29 mouse cellular contexts compared by ENCODE assay signal in genomic region chr2:101300106-101300505, GRCm38 (mm10).
"Had no signal": no experiment of that assay in that cellular context is flagged by ENCODE, and none has a peak within 500 bp of the region (broad histone marks: within the 10 kb centered on the region; RNA-seq: fewer than 3 reads in every experiment).

No protein-coding gene starts in this region.

- H3K27ac ChIP-seq: embryonic facial prominence, embryonic 10.5 days; embryonic facial prominence, embryonic 12.5 days; embryonic facial prominence, embryonic 13.5 days; embryonic facial prominence, embryonic 15.5 days; forebrain, embryonic 10.5 days; forebrain, embryonic 12.5 days; forebrain, embryonic 13.5 days; forebrain, embryonic 15.5 days; gastrocnemius, adult 2 months; heart, adult 2 months had no signal

- DNase-seq: cerebellum, adult 2 months; cerebellum, adult 8-10 months; cerebellum, adult 9-10 months; cerebellum, adult 9-11 months; cerebellum, postnatal 10 days; cerebellum, postnatal 14 days; cerebellum, postnatal 25 days; cerebellum, postnatal 36 days; embryo, embryonic 11 days; forebrain, postnatal 0 days; gastrocnemius, adult 2 months; gastrocnemius, postnatal 10 days; gastrocnemius, postnatal 14 days; gastrocnemius, postnatal 25 days; gastrocnemius, postnatal 36 days; heart, adult 11 months; heart, adult 18-20 months; heart, adult 2 months had no signal

- H3K4me3 ChIP-seq: embryonic facial prominence, embryonic 10.5 days; embryonic facial prominence, embryonic 12.5 days; embryonic facial prominence, embryonic 13.5 days; embryonic facial prominence, embryonic 15.5 days; erythroblast, embryonic 14.5 days; forebrain, embryonic 10.5 days; forebrain, embryonic 12.5 days; forebrain, embryonic 13.5 days; forebrain, embryonic 15.5 days; gastrocnemius, adult 2 months; heart, adult 2 months had no signal

- ATAC-seq: forebrain, embryonic 13.5 days; forebrain, embryonic 14.5 days; forebrain, embryonic 15.5 days; forebrain, embryonic 16.5 days; forebrain, postnatal 0 days had no signal
